Comparison of ENCODE assay signal across 8 mouse cellular contexts in the genomic region with DNA sequence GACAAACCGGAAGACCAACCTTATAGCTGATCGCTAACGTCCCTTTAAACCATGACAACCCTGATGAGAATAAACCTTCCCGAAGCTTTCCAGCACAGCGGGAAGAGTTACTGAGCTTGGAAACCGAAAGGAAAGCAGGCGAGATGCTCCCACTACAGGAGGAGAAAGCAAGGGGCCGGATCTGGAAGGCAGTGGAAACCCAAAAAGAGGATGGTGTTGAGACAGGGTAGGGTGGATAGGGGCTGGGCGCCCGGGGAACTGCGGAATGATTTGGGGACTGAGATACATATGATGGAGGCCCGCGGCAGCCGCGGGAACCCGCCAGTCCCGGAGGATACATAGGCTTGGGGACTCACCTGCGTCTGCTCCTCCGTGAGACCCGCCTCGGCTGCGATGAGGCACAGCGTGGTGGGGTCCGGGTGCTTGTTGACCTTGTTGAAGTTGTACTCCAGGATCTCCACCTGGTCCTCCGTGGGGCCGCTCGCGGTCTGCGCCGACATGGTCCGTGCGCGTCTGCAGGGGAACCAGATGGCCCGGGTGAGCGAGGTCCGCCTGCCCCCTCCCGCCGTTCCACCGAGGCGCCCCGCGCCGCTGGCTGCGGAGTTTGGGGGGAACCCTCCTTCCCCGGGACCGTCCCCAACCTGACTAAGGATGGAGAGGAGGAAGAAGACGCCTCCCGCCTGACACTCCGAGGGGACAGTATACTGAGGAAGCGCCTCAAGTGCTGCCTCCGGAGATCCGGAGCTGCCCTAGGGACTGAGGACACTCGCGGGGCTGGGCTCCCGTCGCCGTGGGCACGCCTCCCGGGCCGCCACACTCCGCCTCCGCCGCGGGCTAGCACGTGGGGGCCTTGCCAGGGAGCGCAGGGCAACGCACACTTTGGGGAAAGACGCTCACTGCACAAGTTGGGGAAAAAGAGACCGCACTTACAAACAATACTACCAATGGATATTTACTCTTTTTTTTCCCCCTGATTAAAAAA. TPM values are rescaled to one million over a fixed set of nuclear protein-coding genes. Genes with fewer than 3 reads are reported as not detected.
DNase-seq lines count a peak whose midpoint lies in the region; ATAC-seq lines count a peak whose summit lies in the region.

No protein-coding gene starts in this region.

- under 1% methylated on average over 69 of the region's 69 CpGs for WGBS in hindbrain, embryonic 16.5 days

- peak overlapping the region; percentile 33 for H3K27ac ChIP-seq in hindbrain, embryonic 16.5 days (ENCODE audit: low read depth, low read length)

- intact Hi-C loops in left cerebral cortex, postnatal 14 days (cut with DNase I): loop anchor here (5.0 kb wide), 1 partner anchor 122 kb away; no protein-coding TSS in a partner anchor

- no peaks in the 10 kb centered on the region for H3K36me3 ChIP-seq in hindbrain, embryonic 16.5 days (ENCODE audit: control insufficient read depth, insufficient read depth, low read length)
- H3K36me3 ChIP-seq in megakaryocyte, embryonic 14.5 days (replicated peaks; ENCODE audit: low read length): no peaks in the 10 kb centered on the region

- peak; percentile 87 for ATAC-seq in hindbrain, embryonic 16.5 days

- peak overlapping the region; percentile 62 for H3K4me3 ChIP-seq in hindbrain, embryonic 16.5 days (ENCODE audit: low read length)
- peak overlapping the region; percentile 94 for H3K4me3 ChIP-seq in megakaryocyte, embryonic 14.5 days (replicated peaks)

- H3K9ac ChIP-seq in hindbrain, embryonic 16.5 days (ENCODE audit: low read depth, low read length): peak overlapping the region; percentile 69

- H3K4me2 ChIP-seq in hindbrain, embryonic 16.5 days (ENCODE audit: low read length): peak overlapping the region; percentile 99

- peaks cover 6% of the 10 kb centered on the region; the same call in 1 of the 2 replicates for H3K27me3 ChIP-seq in hindbrain, embryonic 16.5 days (replicated peaks; ENCODE audit: control insufficient read depth, insufficient read depth, low read length)
- peaks cover 70% of the 10 kb centered on the region for H3K27me3 ChIP-seq in megakaryocyte, embryonic 14.5 days (replicated peaks)

- peak; percentile 65 for DNase-seq in ZHBTc4 (ENCODE audit: low read depth, low spot score)
- DNase-seq in cerebellum, postnatal 4 days (ENCODE audit: low spot score in 2 of 2): peak; percentile 58 to 61
- peak; percentile 37 to 45 for DNase-seq in gastrocnemius, adult 8-10 months (ENCODE audit: low spot score in 2 of 2)
- DNase-seq in left cerebral cortex, postnatal 14 days (ENCODE audit: low spot score in 2 of 2): peak; percentile 32 to 53
- DNase-seq in right cerebral cortex, adult 2 months (ENCODE audit: low spot score in 2 of 2): peak; percentile 39 to 49
- DNase-seq in urinary bladder, postnatal 10 days (ENCODE audit: low spot score): peak; percentile 29

- peaks cover 7% of the 10 kb centered on the region for H3K4me1 ChIP-seq in hindbrain, embryonic 16.5 days (ENCODE audit: control insufficient read depth, insufficient read depth, low read depth, low read length)
- H3K4me1 ChIP-seq in megakaryocyte, embryonic 14.5 days: peaks cover 22% of the 10 kb centered on the region

- H3K9me3 ChIP-seq in hindbrain, embryonic 16.5 days (ENCODE audit: control insufficient read depth, low read length): no peaks in the 10 kb centered on the region
- no peaks in the 10 kb centered on the region for H3K9me3 ChIP-seq in megakaryocyte, embryonic 14.5 days

RNA-seq across cellular contexts. Expression of a gene that starts 20.1 kb away (rescaled TPM):
- 1 to 10 TPM; 1.2 to 2.7 (median 2.2) TPM for total RNA-seq in gastrocnemius, adult 8-10 months (2022)
- 4.9 and 6.7 TPM in 2 replicates for polyA plus RNA-seq in hindbrain, embryonic 16.5 days (2015; fragmentation: Nextera tagmentation; extraction: Ambion mirVana)
- total RNA-seq in left cerebral cortex, postnatal 14 days (2021): 10 to 100 TPM; 21.4 to 26.3 TPM
- 2.5 TPM in 1 of 2 replicates, not detected in the other for polyA plus RNA-seq in megakaryocyte, embryonic 14.5 days (2012; ENCODE audit: insufficient read depth, low replicate concordance)

Comparison
In these comparisons a context has a peak if more than half of its experiments do, and no peak if none do; other contexts are left out.
1. Peak in every context shown above with its lines: DNase-seq, ATAC-seq, H3K4me3 ChIP-seq and H3K27ac ChIP-seq.
2. RNA of a gene that starts 20.1 kb away (total RNA-seq): 21.4 to 26.3 TPM in left cerebral cortex, postnatal 14 days; 1.2 to 2.7 TPM in gastrocnemius, adult 8-10 months; every median in the first group is over 4 times any median in the second.